9 mouse cellular contexts compared by ENCODE assay signal in genomic region chr17:27561809-27562526, GRCm38 (mm10). TPM values are rescaled to one million over a fixed set of nuclear protein-coding genes. Genes with fewer than 3 reads are reported as not detected.
DNase-seq lines count a peak whose midpoint lies in the region; ATAC-seq lines count a peak whose summit lies in the region.
"Had no signal": no experiment of that assay in that cellular context is flagged by ENCODE, and none has a peak within 500 bp of the region (broad histone marks: within the 10 kb centered on the region; RNA-seq: fewer than 3 reads in every experiment).

No protein-coding gene starts in this region.

- H3K4me1 ChIP-seq in liver, embryonic 12.5 days = peaks cover 85% of the 10 kb centered on the region
- H3K4me1 ChIP-seq in forebrain, embryonic 11.5 days (replicated peaks; ENCODE audit: control insufficient read depth, insufficient read depth, low read length) = peaks cover 27% of the 10 kb centered on the region; the same call in 1 of the 2 replicates
- H3K4me1 ChIP-seq in heart, embryonic 12.5 days (replicated peaks) = peaks cover 55% of the 10 kb centered on the region

- H3K9me3 ChIP-seq in liver, embryonic 12.5 days (replicated peaks) = no peaks in the 10 kb centered on the region
- no peaks in the 10 kb centered on the region for H3K9me3 ChIP-seq in forebrain, embryonic 11.5 days (ENCODE audit: control insufficient read depth, low read length)
- no peaks in the 10 kb centered on the region for H3K9me3 ChIP-seq in heart, embryonic 12.5 days (replicated peaks)
- H3K9me3 ChIP-seq: limb, embryonic 13.5 days had no signal

- no peak for ATAC-seq in liver, embryonic 12.5 days
- no peak for ATAC-seq in forebrain, embryonic 11.5 days (replicated peaks; ENCODE audit: low FRiP score)
- no peak for ATAC-seq in monocyte, adult 5-6 weeks (replicated peaks; ENCODE audit: insufficient number of reproducible peaks, low FRiP score, low TSS enrichment, poor library complexity, severe bottlenecking)
- no peak for ATAC-seq in heart, embryonic 12.5 days (ENCODE audit: insufficient number of reproducible peaks, low FRiP score)

- no peak overlapping the region for H3K4me3 ChIP-seq in liver, embryonic 12.5 days
- no peak overlapping the region for H3K4me3 ChIP-seq in forebrain, embryonic 11.5 days (ENCODE audit: low read depth, low read length)
- no peak overlapping the region for H3K4me3 ChIP-seq in heart, embryonic 12.5 days
- H3K4me3 ChIP-seq: limb, embryonic 13.5 days had no signal

- WGBS in liver, embryonic 12.5 days (ENCODE audit: insufficient replicate concordance) = 58% methylated on average over 11 of the region's 11 CpGs
- 58% methylated on average over 8 of the region's 11 CpGs for WGBS in forebrain, embryonic 11.5 days
- WGBS in heart, embryonic 12.5 days = 45% methylated on average over 11 of the region's 11 CpGs

- peak; percentile 52 for DNase-seq in lung, postnatal 10 days
- DNase-seq in lung, postnatal 36 days = no peak
- peak; percentile 51 for DNase-seq in ES-CJ7 (ENCODE audit: low read depth, low spot score)
- DNase-seq in adrenal gland, adult 8-10 months = peak; percentile 84
- no peak for DNase-seq in forebrain, embryonic 11.5 days (ENCODE audit: low spot score)

- peaks cover 2% of the 10 kb centered on the region; the same call in 1 of the 2 replicates for H3K27me3 ChIP-seq in liver, embryonic 12.5 days (replicated peaks)
- H3K27me3 ChIP-seq in forebrain, embryonic 11.5 days (ENCODE audit: control insufficient read depth, insufficient read depth, low read length) = no peaks in the 10 kb centered on the region
- no peaks in the 10 kb centered on the region for H3K27me3 ChIP-seq in heart, embryonic 12.5 days (replicated peaks)
- H3K27me3 ChIP-seq: limb, embryonic 13.5 days had no signal

- H3K27ac ChIP-seq in liver, embryonic 12.5 days = peak overlapping the region; percentile 56; the same call in 1 of the 2 replicates
- H3K27ac ChIP-seq in forebrain, embryonic 11.5 days (ENCODE audit: low read depth, low read length) = no peak overlapping the region
- H3K27ac ChIP-seq in heart, embryonic 12.5 days (ENCODE audit: poor library complexity, severe bottlenecking) = no peak overlapping the region
- H3K27ac ChIP-seq: limb, embryonic 13.5 days had no signal

- H3K36me3 ChIP-seq in liver, embryonic 12.5 days = peaks cover 39% of the 10 kb centered on the region
- peaks cover 3% of the 10 kb centered on the region; the same call in 1 of the 2 replicates for H3K36me3 ChIP-seq in forebrain, embryonic 11.5 days (ENCODE audit: control insufficient read depth, insufficient read depth, low read length)
- peaks cover 14% of the 10 kb centered on the region for H3K36me3 ChIP-seq in heart, embryonic 12.5 days

- H3K9ac ChIP-seq in liver, embryonic 12.5 days = 0 out of 2 replicates have a peak overlapping the region, but pooled peaks have one; percentile 12
- H3K9ac ChIP-seq in forebrain, embryonic 11.5 days (ENCODE audit: low read length) = no peak overlapping the region
- no peak overlapping the region for H3K9ac ChIP-seq in heart, embryonic 12.5 days
- H3K9ac ChIP-seq: limb, embryonic 13.5 days had no signal

- H3K4me2 ChIP-seq in liver, embryonic 12.5 days = no peak overlapping the region
- no peak overlapping the region for H3K4me2 ChIP-seq in forebrain, embryonic 11.5 days (ENCODE audit: low read depth, low read length, severe bottlenecking)
- no peak overlapping the region for H3K4me2 ChIP-seq in heart, embryonic 12.5 days
- H3K4me2 ChIP-seq: limb, embryonic 13.5 days had no signal

RNA-seq across cellular contexts. Expression of gene AI413582, which starts 3.6 kb away (rescaled TPM):
- total RNA-seq in adrenal gland, adult 8-10 months (2022) = 10 to 100 TPM; 22.9 to 29.4 (median 23.4) TPM
- 14.1 and 16.8 TPM in 2 replicates for polyA plus RNA-seq in liver, embryonic 12.5 days (2016; fragmentation: Nextera tagmentation; extraction: Ambion mirVana)
- polyA plus RNA-seq in forebrain, embryonic 11.5 days (2014; fragmentation: Nextera tagmentation; extraction: Ambion mirVana) = 14.6 and 16.7 TPM in 2 replicates
- total RNA-seq in monocyte, adult 5-6 weeks (2017) = 34.3 to 57.5 TPM (median 37.8 TPM) in 3 replicates
- polyA plus RNA-seq in heart, embryonic 12.5 days (2016; fragmentation: Nextera tagmentation; extraction: Ambion mirVana) = 13.2 and 14.9 TPM in 2 replicates

RNA-seq across cellular contexts. Expression of gene Hmga1, which starts 5.7 kb away (rescaled TPM):
- total RNA-seq in adrenal gland, adult 8-10 months (2022) = 10 to 100 TPM; 14.7 to 23.4 (median 20.9) TPM
- 295 and 306 TPM in 2 replicates for polyA plus RNA-seq in liver, embryonic 12.5 days (2016; fragmentation: Nextera tagmentation; extraction: Ambion mirVana)
- polyA plus RNA-seq in forebrain, embryonic 11.5 days (2014; fragmentation: Nextera tagmentation; extraction: Ambion mirVana) = 427 and 461 TPM in 2 replicates
- 41.0 to 54.9 TPM (median 45.7 TPM) in 3 replicates for total RNA-seq in monocyte, adult 5-6 weeks (2017)
- 188 and 194 TPM in 2 replicates for polyA plus RNA-seq in heart, embryonic 12.5 days (2016; fragmentation: Nextera tagmentation; extraction: Ambion mirVana)

RNA-seq across cellular contexts. Expression of gene Grm4, which starts 40.8 kb away (rescaled TPM):
- total RNA-seq in adrenal gland, adult 8-10 months (2022) = 1 to 10 TPM; 2.6 to 3.9 (median 3.2) TPM
- 0.05 TPM in 1 of 2 replicates, not detected in the other for polyA plus RNA-seq in liver, embryonic 12.5 days (2016; fragmentation: Nextera tagmentation; extraction: Ambion mirVana)
- 0.99 and 1.3 TPM in 2 replicates for polyA plus RNA-seq in forebrain, embryonic 11.5 days (2014; fragmentation: Nextera tagmentation; extraction: Ambion mirVana)
- total RNA-seq in monocyte, adult 5-6 weeks (2017) = 0.29 TPM in 1 of 3 replicates, not detected in the others
- 0.08 and 0.10 TPM in 2 replicates for polyA plus RNA-seq in heart, embryonic 12.5 days (2016; fragmentation: Nextera tagmentation; extraction: Ambion mirVana)

Comparison
In these comparisons a context has a peak if more than half of its experiments do, and no peak if none do; other contexts are left out.
1. DNase-seq: peak in lung, postnatal 10 days (single experiment), ES-CJ7 (single experiment) and adrenal gland, adult 8-10 months (single experiment); none in lung, postnatal 36 days (single experiment) and forebrain, embryonic 11.5 days (single experiment).